Mouse (Mus musculus): ENCODE data around the gene Alg12.
"Not testable (repeated sequence)": the region's sequence is repeated elsewhere in the genome, so short reads cannot be mapped to it uniquely, and the experiment has no call there.

Alg12 gene

DNA sequence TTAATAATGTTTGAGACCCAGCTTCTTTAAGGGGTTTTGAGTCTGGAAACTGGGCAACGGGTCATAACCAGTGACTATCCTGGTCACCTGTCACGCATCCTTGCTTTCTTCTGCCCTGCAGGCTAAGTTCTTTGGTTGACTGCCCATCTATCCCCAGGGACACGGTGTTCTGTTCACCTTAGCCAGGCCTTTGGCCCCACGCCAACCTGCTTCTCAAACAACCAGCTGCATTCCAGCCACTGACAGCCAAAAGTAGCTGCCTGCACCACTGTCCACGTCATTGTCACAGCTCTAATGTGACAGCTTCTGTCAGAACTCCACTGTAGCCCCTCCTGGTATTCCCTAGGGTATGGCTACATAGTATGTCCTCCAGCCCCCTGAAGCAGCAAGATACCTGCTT is 12.4 kb upstream of the Alg12 start:
- no peak for DNase-seq (ENCODE audit: low spot score in 2 of 2)

DNA sequence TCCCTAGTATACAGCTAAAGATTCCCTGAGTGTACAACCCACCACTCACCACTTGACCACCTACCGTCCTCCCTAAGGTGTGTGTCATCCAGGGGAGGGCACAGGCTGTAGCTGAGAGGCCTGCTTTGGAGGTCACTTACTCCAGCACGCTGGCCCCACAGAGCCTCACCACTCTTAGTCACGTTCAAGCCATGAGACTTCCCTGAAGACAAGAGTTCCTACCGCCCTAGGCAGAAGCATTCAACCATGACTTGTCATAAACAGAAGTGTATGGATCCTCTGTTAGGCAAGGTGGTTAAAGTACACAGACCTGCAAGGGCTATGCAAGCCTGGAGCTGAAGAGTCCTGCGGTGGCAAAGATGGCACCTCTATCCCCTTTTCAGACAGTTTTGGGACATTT is 11.6 kb upstream of the Alg12 start:
- DNase-seq (ENCODE audit: low spot score in 2 of 2) = no peak

DNA sequence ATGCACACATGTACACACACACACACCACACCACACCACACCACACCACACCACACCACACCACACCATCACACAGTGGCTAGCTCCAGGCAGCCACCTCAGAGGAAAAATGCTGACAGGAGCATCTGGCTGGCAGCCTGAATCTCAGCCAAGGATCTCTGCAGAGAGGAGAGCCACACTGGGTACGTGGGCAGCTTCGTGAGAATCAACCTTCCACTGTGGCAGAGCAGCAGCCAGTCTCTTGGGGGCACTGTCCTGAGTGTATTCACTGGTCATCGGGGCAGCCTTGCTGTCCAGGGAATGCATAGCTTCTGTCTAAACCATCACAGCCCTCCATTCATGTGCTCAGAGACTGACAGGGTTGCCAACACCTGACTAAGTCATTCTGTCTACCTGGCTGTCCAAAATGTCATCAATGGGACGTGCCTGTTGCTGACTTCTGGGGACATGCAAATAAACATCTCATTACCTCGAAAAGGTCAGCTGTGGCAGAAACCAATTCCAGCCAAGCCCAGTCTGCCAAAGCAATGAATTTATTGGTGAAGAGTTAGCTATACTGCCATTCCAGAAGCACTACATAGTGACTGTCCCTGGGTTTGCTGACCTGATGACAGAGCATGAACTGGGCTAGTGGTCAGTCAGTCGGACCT is 10.8 kb upstream of the Alg12 start:
- DNase-seq (ENCODE audit: low spot score in 2 of 2) = no peak

DNA sequence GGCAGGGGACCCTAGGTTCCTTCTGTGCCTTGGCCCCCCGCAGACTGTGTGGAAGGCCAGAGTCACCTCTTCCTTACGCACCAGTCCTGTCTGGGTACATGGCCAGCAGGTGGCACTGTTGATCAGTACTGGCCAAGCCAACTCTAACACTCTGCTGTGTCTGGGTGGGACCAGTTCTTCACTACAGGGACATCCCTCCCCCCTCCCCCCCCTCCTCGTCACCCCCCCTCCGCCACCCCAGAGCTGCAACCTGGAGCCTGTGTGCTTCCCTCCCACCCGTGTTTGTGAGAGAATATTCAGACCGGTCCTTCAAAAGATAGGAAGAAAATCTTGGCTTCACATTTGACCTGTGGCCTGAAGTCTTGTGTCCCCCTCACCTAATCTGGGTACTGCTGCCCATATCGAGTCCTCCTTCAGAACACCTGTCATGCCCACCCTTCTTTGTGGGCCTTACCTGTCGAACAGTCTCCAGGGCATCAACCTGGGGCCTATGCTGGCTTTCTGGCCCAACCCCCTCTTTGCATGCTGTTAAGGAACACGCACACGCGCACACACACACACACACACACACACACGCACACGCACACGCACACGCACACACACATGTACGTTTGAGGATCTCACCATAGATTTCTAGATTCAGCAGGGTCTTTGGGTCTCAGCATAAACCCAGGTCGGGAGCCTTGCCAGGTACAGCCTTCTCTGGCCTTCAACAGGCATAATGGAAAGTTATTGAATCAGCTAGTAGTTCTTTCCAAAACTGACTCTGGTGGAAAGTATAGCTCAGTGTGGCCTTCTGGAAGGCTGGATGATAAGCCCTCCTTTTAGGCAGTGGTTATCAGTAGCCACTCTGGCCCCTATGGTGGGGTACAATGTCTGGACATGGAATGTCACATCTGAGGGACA is 9.9 kb upstream of the Alg12 start:
- DNase-seq (ENCODE audit: low spot score in 2 of 2) = peak; percentile 89 to 90

DNA sequence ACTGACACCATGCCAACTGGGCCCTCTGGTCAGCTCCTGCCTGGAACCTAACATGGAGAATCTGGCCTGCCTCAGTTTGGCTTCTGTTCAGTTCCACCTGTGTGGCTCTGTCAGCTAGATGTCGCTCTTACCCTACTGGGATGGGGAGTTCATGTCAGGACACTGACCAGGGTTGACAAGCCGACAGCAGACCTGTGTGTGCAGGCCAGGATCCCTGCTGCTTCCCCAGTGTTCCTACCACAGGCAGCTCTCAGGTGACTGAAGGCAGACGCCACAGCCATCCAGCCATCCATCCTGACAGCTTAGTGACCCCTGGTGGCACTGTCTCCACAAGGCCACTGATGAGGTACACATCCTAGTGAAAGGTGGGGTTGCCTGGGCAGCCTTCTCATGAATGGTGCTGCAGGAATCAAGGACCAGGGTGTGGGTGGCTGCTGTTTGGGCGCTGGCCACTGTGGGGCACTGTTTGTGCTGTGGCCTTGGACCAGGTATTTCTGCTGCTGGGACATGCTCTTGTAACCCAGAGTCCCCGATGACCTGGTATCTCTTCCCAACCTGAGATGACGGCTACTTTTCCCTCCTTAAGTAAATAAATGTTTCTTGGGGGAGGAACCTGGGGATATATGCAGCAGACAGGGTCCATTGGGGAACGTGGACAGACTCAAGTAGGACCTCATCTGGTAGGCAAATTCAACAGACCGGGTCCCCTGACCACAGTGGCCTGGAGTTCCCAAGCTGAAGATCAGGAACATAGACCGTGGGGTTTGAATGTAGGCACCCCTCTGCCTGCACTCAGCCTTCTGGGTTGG is 9.1 kb upstream of the Alg12 start:
- no peak for DNase-seq (ENCODE audit: low spot score in 2 of 2)

DNA sequence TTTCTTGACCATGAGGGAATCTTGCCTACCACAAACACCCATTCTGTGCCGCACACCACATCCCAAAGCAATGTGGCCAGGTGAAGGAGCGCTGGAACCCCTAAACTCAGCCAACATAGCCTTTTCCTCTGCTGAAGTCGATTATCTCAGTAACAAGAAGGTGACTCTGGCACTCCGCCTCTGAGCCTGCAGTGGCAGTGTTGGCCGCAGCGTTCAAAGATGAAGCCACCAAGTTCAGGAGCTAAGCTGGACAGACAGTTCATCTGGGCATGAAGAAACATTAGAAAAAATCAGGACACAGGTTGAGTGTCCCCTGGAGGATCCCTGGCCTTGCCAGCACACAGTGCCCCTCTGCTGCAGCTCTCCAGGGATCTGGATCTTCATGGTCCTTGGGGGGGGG is 8.3 kb upstream of the Alg12 start:
- no peak for DNase-seq (ENCODE audit: low spot score in 2 of 2)

DNA sequence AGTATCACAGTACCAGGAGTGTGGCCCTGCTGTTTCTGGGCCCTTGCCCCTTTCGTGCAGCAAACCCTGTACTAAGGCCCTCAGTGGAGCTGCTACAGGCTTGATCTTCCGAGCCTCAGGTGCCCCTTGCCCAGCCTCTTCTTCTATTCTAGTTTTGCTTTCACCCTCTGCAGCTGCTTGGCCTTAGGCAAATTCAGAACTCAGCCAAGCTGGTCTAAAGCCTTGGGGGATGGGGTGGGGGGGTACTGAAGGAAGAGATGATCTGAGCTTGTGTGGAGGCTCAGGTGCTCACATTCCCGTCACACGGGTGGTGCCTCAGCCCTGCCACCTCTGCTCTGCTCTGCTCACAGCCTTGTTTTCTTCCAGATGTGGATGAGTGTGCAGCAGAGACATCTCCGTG is 4.3 kb upstream of the Alg12 start:
- no peak for DNase-seq (ENCODE audit: low spot score in 2 of 2)

DNA sequence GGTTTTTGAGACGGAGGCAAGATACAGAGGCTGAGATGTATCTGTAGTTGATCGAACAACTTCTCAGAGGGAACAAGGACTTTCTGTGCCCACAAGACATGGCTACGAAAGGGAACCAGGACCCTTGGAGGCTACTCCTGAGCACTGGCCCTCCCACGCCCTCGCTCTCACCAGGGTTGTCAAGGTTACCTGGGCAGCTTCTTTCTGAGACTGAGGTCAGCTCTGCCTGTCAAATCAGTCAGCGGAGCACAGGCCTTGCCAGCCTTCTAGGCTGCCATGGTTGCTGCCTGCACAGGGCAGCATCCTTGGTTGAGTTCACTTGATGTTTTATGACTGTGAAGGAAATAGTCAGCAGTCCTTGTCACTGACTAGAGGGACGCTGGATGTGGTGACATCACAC is 3.4 kb upstream of the Alg12 start:
- DNase-seq (ENCODE audit: low spot score in 2 of 2) = no peak

DNA sequence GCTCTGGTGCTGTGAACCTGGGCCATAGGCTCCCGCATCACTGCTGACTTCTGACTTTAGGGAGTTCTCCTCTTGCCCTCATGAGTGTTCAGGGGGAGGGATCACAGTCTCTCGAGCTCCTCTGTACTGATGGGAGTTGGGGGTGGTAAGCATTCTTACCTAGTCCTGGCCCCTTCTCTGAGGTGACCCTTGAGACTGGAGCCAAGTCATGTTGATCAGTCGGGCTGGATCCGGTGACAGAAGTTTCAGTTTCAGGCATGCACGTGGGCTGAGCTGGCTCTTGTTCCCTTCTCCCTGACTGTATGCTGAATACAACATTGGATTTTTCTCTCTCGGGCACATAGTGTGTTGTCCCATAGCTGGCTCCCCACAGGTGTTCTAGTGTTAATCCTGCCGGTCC is 2.3 kb upstream of the Alg12 start:
- no peak for DNase-seq (ENCODE audit: low spot score in 2 of 2)

DNA sequence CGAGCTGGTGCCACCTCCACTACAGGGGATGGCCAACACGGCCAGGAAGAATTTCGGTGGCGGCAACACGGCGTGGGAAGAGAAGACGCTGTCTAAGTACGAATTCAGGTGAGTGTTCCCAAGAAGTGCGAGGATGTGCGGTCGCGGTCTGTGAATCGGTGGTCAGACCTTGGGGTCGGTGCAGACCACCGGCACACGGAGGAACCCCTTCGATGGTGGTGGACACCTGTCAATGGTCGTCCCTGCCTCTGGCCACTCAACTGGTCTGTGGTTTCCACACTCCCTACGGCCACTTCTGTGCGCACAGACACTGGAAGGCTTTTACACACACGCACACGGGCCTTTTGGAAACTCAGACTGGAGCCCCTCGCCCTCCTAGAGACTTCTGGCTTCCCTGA is 787 bp upstream of the Alg12 start:
- no peak for DNase-seq (ENCODE audit: low spot score in 2 of 2)

DNA sequence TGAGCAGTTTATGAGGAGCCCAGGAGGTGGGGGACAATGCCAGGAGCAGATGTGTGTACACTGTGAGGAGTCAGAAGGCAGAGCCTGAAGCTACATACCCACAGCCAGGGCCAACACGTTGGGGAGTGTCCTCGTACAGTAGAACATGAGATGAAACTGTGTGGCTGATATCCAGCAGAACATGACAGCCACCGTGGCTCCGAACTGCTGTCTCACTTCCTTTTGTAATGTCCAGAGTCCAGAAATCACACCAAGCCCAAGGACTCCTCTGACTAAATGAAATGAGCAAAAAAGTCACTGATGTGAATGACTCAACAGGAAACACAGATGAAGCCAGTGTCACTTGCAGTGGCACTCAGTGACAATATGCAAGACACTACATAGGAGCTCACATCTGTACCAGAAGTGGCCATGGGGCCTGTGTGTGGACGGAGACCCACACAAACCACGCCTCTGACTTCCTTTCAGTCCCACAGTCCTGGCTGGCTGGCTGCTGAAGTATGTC is 3.9 kb downstream of the Alg12 start:
- no peak for DNase-seq (ENCODE audit: low spot score in 2 of 2)

DNA sequence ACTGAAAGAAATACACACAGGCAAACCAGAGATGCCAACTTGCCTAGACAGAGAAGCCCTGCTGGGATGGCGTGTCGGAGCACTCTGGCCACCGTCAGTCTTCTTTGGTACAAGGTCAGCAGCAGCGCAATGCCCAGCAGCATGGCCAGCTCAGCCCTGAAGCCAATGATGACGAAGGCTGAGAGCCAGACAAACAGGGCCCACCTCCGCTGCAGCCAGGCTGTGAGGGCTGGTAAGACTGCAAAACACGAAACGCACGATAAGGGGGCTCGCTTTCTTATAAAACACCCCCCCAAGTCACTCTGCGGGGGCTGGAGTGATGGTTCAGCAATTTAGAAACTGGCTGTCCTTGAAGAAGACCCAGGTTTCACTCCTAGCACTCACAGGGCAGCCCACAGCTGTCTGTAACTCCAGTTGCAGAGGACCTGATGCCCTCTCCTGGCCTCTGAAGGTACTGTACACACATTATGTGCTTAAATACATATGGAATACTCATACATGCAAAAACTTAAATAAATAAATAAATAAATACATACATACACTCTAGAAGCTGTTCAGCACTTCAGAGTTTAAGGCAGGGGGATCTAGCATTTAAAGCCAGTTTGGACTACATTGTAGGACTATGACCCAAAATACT is 4.6 kb downstream of the Alg12 start:
- DNase-seq (ENCODE audit: low spot score in 2 of 2) = no peak

DNA sequence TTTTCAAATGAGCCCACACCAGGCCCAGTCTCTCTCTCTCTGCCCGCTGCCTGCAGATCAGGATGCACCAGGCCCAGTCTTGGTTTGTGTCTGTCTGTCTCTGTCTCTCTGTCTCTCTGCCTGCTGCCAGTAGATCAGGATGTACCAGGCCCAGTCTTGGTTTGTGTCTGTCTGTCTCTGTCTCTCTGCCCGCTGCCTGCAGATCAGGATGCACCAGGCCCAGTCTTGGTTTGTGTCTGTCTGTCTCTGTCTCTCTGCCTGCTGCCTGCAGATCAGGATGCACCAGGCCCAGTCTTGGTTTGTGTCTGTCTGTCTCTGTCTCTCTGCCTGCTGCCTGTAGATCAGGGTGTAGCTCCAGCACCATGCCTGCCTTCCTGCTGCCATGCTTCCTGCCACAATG is 5.2 kb downstream of the Alg12 start:
- DNase-seq (ENCODE audit: low spot score in 2 of 2) = not testable (repeated sequence)

DNA sequence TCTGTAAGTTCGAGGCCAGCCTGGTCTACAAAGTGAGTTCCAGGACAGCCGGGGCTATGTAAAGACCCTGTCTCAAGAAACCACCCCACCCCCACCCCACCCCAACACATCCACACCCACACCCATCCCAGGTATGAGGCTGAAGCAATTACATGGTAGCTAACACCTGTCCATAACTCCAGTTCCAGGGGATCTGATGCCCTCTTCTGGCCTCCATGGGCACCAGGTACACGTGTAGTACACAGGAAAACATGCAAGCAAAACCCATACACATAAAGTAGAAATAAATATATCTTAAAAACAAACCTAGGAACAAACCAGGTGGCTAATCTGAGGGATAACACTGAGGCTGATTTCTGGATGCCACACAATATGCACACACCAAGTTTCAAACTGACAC is 5.9 kb downstream of the Alg12 start:
- DNase-seq (ENCODE audit: low spot score in 2 of 2) = no peak

DNA sequence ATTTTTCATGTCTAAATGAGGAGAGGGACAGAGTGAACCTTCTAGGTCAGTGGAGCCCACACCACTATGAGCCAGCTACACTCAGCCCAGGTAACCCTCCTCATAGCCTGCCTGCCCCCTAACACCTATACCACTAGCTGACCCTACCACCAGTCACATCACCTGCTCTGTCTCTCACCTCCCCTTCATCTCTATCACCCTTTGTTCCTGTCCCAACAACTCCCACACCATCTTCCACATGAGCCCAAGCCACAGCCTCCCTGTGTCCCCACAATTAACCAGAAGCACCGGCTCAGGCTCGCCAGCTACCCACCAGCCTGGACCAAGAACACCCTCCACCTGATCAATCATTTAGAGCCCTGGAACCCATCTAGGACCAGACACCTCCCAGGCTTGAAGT is 8.7 kb downstream of the Alg12 start:
- DNase-seq (ENCODE audit: low spot score in 2 of 2) = no peak

DNA sequence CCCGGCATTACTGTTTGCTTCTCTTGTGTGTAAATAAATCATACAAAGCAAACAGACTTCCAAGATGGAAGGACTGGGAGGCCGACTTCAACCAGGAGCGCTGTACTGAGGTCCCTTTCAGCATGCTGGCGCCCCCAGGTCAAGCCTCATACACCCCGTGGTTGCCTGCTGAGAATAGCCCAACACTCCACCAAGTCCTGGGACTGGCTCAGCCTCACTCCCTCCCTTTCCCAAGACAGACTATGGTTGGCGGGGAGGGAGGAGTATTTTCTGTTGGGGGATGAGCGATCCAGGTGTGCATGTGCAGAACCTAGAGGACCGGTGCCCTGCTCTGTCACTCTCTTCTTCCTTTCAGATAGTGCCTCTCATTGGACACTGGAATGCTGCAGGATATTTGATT is 11.0 kb downstream of the Alg12 start:
- no peak for DNase-seq (ENCODE audit: low spot score in 2 of 2)

DNA sequence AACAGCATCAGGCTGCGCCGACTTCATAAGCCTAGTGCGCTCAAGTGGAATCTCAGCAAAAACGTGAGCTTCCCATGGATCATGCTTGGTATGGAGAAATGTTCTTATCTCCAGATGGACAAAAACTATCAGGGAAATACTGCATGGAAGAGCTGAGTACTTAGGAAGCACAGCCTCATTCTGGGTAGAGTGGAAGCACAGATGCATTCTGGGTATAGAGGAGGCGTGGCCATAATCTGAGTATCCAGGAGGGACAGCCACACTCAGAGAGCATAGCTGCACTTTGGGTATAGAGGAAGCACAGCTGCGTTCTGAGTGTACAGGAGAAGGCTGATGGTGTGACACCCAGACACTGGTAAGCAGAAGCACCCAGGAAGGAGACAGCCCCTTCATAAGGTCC is 16.8 kb downstream of the Alg12 start:
- no peak for DNase-seq (ENCODE audit: low spot score in 2 of 2)

DNA sequence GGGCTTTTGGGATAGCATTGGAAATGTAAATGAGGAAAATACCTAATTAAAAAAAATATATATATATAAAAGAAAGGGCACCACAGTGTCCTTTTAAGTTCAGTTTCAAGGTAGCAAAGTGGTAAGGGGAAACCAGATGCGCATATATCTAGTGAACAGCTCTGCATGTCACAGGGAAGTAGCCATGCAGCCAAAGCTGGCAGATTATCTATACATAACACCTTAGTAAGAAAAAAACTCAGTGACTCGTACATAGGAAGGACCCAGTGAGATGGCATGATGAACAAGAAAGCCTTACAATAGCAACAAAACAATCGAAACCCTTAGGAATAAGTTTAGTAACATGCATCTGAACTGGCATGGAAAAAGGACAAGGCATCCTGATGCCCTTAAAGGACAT is 17.2 kb downstream of the Alg12 start:
- DNase-seq (ENCODE audit: low spot score in 2 of 2) = no peak

DNA sequence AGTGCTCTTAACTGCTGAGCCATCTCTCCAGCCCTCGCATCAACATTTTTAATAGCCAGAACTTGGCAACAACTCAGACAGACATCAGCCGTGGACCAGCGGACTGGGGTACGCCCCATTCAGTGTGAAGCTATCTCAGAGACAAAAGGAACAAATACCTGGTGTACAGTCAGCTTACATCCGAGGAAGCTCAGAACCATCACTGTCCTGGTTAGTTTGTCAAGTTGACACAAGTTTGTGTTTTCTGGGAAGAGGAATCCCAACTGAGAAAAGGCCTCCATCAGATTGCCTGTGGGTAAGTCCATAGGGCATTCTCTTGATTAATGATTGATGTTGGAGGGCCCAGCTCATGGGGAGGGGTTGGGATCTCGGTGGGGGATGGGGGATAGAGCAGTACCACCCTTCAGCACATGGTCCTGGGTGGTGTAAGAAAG is 18.2 kb downstream of the Alg12 start:
- DNase-seq (ENCODE audit: low spot score in 2 of 2) = no peak

DNA sequence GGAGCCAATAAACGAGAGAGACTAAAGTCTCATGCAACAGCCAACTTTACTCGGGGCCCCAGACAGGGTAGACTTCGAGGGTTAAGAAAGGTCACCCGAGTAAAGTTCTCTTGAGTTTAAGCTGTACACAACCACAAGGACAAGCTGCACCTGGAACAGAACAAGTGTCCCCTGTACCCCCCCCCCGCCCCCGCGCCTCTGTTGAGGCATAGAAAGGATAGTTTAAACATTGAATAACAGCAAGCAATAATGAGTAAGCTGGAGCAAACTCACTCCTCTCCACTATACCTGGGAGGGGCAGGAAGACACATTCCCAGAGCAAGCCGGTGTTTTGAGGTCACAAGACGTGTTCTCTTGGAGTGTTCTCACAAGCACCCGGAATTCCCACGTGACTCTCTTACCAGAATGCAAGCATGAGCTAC is 19.2 kb downstream of the Alg12 start:
- no peak for DNase-seq (ENCODE audit: low spot score in 2 of 2)

DNA sequence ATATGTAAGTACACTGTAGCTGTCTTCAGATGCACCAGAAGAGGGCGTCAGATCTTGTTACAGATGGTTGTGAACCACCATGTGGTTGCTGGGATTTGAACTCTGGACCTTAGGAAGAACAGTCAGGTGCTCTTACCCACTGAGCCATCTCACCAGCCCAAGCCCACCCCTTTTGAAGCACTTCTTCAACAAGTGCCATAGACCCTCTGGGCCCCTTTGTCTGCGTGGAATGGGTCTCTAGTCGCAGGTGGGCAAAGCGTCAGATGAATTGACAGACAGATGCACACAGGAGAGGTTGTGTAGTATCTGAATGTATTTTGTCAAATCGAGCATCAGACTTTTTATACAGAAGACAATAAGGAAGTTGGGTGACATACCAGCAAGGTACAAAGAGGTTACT is 24.4 kb downstream of the Alg12 start:
- not testable (repeated sequence) for DNase-seq (ENCODE audit: low spot score in 2 of 2)
